Mouse (Mus musculus): ENCODE data around the gene Nrm. TPM values are rescaled to one million over a fixed set of nuclear protein-coding genes. Genes with fewer than 3 reads are reported as not detected.
A peak's percentile ranks its signal among the peaks of the same experiment; 100 is the strongest.

The Nrm gene
- total and polyA plus RNA-seq, 3 experiments = 11.1 to 49.9 TPM; not detected in 1

DNA sequence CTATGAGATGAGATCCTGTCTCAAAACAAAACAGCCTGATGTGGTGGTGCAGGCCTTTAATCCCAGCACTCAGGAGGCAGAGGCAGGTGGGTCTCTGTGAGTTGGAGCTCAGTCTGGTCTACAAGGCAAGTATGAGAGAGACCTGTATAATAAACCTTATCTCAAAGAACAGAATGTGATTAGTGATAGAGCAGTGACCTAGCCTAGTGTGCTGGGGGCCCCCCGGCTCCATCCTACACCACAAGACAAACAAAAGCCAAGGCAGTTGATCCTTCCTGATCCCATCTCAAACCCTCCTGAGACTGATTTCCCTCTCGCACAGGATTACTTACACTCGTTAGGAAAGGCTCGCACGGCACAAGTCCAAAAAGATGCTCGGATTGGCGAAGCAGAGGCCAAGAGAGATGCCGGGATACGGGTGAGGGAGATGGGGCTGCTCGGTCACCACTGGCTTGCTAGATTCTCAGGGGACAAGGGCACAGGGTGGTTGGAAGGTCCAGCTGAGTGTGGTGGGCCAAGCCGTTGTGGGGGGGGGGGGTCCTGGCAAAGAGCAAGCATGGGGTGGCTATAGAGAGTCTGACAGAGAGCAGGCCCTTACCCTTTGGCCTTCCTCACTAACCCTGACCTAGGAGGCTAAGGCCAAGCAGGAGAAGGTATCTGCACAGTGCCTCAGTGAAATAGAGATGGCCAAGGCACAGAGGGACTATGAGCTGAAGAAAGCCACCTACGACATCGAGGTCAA, 35.8 kb upstream of the Nrm start (continued):
- 0 out of 2 replicates have a peak, but pooled peaks have one; percentile 29 for TF ChIP-seq BHLHE40 (IDR thresholded peaks at IDR 0.05; ENCODE audit: borderline replicate concordance, low read depth, low read length)
- TF ChIP-seq MAZ (IDR thresholded peaks at IDR 0.05; ENCODE audit: low read depth, low read length) = peak; percentile 45; the same call in 1 of the 2 replicates
- TF ChIP-seq MYC (IDR thresholded peaks at IDR 0.05; ENCODE audit: low read depth, low read length) = no peak
- TF ChIP-seq ZNF384 (IDR thresholded peaks at IDR 0.05; ENCODE audit: low read depth, low read length) = no peak
- TF ChIP-seq TCF12 (IDR thresholded peaks at IDR 0.05; ENCODE audit: low read depth, low read length) = peak; percentile 79

DNA sequence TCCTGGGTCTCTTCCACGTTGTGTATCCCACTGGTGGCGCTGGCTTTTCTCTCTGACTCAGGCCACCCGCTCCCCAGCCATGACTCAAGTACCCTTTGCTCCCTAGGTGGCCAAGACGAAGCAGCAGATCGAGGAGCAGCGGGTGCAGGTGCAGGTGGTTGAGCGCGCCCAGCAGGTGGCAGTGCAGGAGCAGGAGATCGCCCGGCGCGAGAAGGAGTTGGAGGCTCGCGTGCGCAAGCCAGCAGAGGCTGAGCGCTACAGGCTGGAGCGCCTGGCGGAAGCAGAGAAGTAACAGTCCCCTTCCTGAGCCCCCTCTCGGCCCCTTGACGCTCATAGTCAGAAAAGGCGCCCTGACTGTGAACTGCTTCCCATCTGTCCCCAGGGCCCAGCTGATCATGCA, 31.4 kb upstream of the Nrm start:
- Histone ChIP-seq H3K27ac (ENCODE audit: control insufficient read depth, low read depth, low read length) (no peak overlapping the region), H3K36me3 (ENCODE audit: control insufficient read depth in 1 of 2, insufficient read depth in 2 of 2, low read length in 2 of 2) (peaks cover 9 to 21% of the 10 kb centered on the region in 2 experiments)

DNA sequence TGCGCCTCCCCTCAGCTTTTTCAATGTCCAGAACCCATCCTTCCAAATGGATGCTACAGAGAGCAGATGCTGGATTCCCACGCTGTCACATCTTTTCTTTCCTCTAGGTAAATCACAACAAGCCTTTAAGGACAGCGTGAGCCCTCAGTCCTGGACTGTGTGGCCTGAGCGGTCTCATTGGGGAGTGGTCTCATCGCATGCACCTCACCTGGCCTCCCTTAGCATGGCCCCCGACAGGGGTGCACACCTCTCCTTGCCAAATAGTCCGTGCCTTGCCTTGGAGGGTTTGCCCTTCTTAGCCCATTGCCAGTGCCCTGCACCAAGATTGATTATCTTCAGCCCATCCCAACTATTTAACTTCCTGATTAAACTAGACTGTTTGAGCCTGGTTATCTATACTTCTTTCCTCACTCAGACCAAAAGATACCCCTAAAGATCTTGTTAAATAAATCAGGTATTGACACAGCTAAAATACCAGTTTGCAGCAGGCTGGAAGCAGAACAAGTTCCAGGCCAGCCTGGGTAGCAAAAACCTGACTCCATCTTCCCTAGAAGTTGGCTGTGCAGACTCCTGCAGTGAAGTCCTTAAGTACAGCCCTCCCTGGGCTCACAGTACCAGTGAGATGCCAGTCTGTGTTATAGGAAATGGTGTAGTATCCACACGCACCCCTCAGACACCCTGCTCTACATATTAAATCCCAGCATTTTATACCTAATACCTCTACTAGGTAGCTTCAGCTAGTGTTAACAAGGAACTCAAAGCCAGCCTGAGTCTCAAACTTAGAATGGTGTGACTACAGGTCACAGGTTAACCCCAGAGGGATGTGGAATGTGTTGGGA, 28.5 kb upstream of the Nrm start:
- peaks cover 29% of the 10 kb centered on the region for H3K79me2 ChIP-seq (ENCODE audit: control insufficient read depth, insufficient read depth, low read length, poor library complexity)
- H3K4me3 ChIP-seq (ENCODE audit: control insufficient read depth in 1 of 2, insufficient read depth in 1 of 2, low read depth in 2 of 2, low read length in 2 of 2) = no peak overlapping the region
- 0 out of 2 replicates have a peak overlapping the region, but pooled peaks have one; percentile 0 for H3K9ac ChIP-seq (ENCODE audit: control insufficient read depth, low read depth, low read length, poor library complexity, severe bottlenecking)
- H3K27me3 ChIP-seq (ENCODE audit: control insufficient read depth in 1 of 2, insufficient read depth in 2 of 2, low read length in 2 of 2) = no peaks in the 10 kb centered on the region
- H3K27ac ChIP-seq (ENCODE audit: control insufficient read depth, low read depth, low read length) = peak overlapping the region; percentile 78
- H3K4me1 ChIP-seq (ENCODE audit: control insufficient read depth in 1 of 2, insufficient read depth in 2 of 2, low read length in 2 of 2) = peaks cover 0 to 38% of the 10 kb centered on the region in 2 experiments; a peak in 3 of 4 replicates
- no peaks in the 10 kb centered on the region for H3K9me3 ChIP-seq (replicated peaks; ENCODE audit: insufficient read depth, low read length)
- TF ChIP-seq CHD2 (IDR thresholded peaks at IDR 0.05; ENCODE audit: low read length) = no peak
- TF ChIP-seq MAZ (IDR thresholded peaks at IDR 0.05; ENCODE audit: low read depth, low read length) = no peak
- no peak for TF ChIP-seq EP300 (IDR thresholded peaks at IDR 0.05; ENCODE audit: low read depth in 1 of 2, low read length in 2 of 2)
- no peak for TF ChIP-seq GATA1 (IDR thresholded peaks at IDR 0.05; ENCODE audit: low read depth, low read length)
- TF ChIP-seq JUND (IDR thresholded peaks at IDR 0.05; ENCODE audit: low read depth, low read length) = no peak
- TF ChIP-seq ZKSCAN1 (IDR thresholded peaks at IDR 0.05; ENCODE audit: low read depth, low read length) = no peak
- TF ChIP-seq POLR2AphosphoS5 (IDR thresholded peaks at IDR 0.05; ENCODE audit: borderline replicate concordance, low read depth, low read length) = peak; percentile 69; the same call in 1 of the 2 replicates
- TF ChIP-seq ELF1 (IDR thresholded peaks at IDR 0.05; ENCODE audit: low read depth, low read length) = no peak
- peaks cover 12 to 33% of the 10 kb centered on the region in 2 experiments for H3K36me3 ChIP-seq (ENCODE audit: control insufficient read depth in 1 of 2, insufficient read depth in 2 of 2, low read length in 2 of 2)
- DNase-seq (ENCODE audit: low read depth, low spot score) = peak; percentile 66

More for the DNA sequence above, 31.4 kb upstream of the Nrm start:
- H3K4me3 ChIP-seq (ENCODE audit: control insufficient read depth in 1 of 2, insufficient read depth in 1 of 2, low read depth in 2 of 2, low read length in 2 of 2) = no peak overlapping the region
- DNase-seq (ENCODE audit: low read depth, low spot score) = peak; percentile 54
- no peaks in the 10 kb centered on the region for H3K27me3 ChIP-seq (ENCODE audit: control insufficient read depth in 1 of 2, insufficient read depth in 2 of 2, low read length in 2 of 2)
- no peaks in the 10 kb centered on the region for H3K9me3 ChIP-seq (replicated peaks; ENCODE audit: insufficient read depth, low read length)
- TF ChIP-seq GABPA (IDR thresholded peaks at IDR 0.05; ENCODE audit: low read depth, low read length) (no peak), MYC (IDR thresholded peaks at IDR 0.05; ENCODE audit: low read depth, low read length) (no peak), MAZ (IDR thresholded peaks at IDR 0.05; ENCODE audit: low read depth, low read length) (no peak), RCOR1 (IDR thresholded peaks at IDR 0.05; ENCODE audit: low read depth, low read length) (no peak), RAD21 (IDR thresholded peaks at IDR 0.05; ENCODE audit: low read depth, low read length) (peak; percentile 21; the same call in 1 of the 2 replicates), MXI1 (IDR thresholded peaks at IDR 0.05; ENCODE audit: low read depth, low read length) (no peak), TBP (IDR thresholded peaks at IDR 0.05; ENCODE audit: low read depth, low read length) (no peak), HCFC1 (IDR thresholded peaks at IDR 0.05; ENCODE audit: low read depth, low read length) (no peak), USF2 (IDR thresholded peaks at IDR 0.05; ENCODE audit: borderline replicate concordance in 1 of 2, insufficient read depth in 1 of 2, low read depth in 1 of 2, low read length in 2 of 2) (no peak), MAFK (IDR thresholded peaks at IDR 0.05; ENCODE audit: borderline replicate concordance, low read depth, low read length) (no peak), UBTF (IDR thresholded peaks at IDR 0.05; ENCODE audit: borderline replicate concordance, insufficient read depth, low read depth, low read length) (no peak), JUND (IDR thresholded peaks at IDR 0.05; ENCODE audit: low read depth, low read length) (no peak), POLR2AphosphoS2 (IDR thresholded peaks at IDR 0.05; ENCODE audit: low read length) (no peak), CTCF (IDR thresholded peaks at IDR 0.05 in 2 of 3, conservative IDR thresholded peaks at IDR 0.05 in 1 of 3; ENCODE audit: control insufficient read depth in 1 of 3, insufficient read depth in 1 of 3, low read depth in 2 of 3, low read length in 3 of 3, poor library complexity in 1 of 3, severe bottlenecking in 1 of 3) (peak; percentile 16 to 67 (median 47); a peak in 5 of 6 replicates), POLR2AphosphoS5 (IDR thresholded peaks at IDR 0.05; ENCODE audit: borderline replicate concordance, low read depth, low read length) (no peak), SMC3 (IDR thresholded peaks at IDR 0.05; ENCODE audit: low read depth, low read length) (peak; percentile 27; the same call in 1 of the 2 replicates)
- H3K4me1 ChIP-seq (ENCODE audit: control insufficient read depth in 1 of 2, insufficient read depth in 2 of 2, low read length in 2 of 2) = peaks cover 2 to 31% of the 10 kb centered on the region in 2 experiments; a peak in 3 of 4 replicates
- no peak overlapping the region for H3K9ac ChIP-seq (ENCODE audit: control insufficient read depth, low read depth, low read length, poor library complexity, severe bottlenecking)
- H3K79me2 ChIP-seq (ENCODE audit: control insufficient read depth, insufficient read depth, low read length, poor library complexity) = peaks cover 2% of the 10 kb centered on the region

Data from MEL (cell line).